Mouse (Mus musculus) neural tube, embryonic 15.5 days (tissue): ENCODE results near the gene Rnf126. TPM values are rescaled to one million over a fixed set of nuclear protein-coding genes. Genes with fewer than 3 reads are reported as not detected.
"Not testable (repeated sequence)": the region's sequence is repeated elsewhere in the genome, so short reads cannot be mapped to it uniquely, and the experiment has no call there.

Experiments
- ATAC-seq: fragments of 200-750 bp; cut with Nextera tagmentation; 2 replicates; pipeline ENCODE4 v1.8.0; 2017; ENCODE audit warnings: mild to moderate bottlenecking, moderate TSS enrichment, moderate library complexity; ENCODE audit not compliant: low FRiP score
- H3K27ac ChIP-seq: fragments of 300-500 bp; sonication (generic); replicated peaks from 2 replicates; pipeline ENCODE4 v1.5.1; 2015; ENCODE audit warnings: mild to moderate bottlenecking, inconsistent platforms
- H3K27me3 ChIP-seq: fragments of 300-500 bp; sonication (generic); replicated peaks from 2 replicates; pipeline ENCODE4 v1.6.1; 2015; ENCODE audit warnings: inconsistent platforms
- H3K36me3 ChIP-seq: fragments of 300-500 bp; sonication (generic); 2 replicates; pipeline ENCODE4 v1.6.1; 2015; ENCODE audit warnings: inconsistent platforms
- H3K4me1 ChIP-seq: fragments of 300-500 bp; sonication (generic); 2 replicates; pipeline ENCODE4 v1.6.1; 2015; ENCODE audit warnings: inconsistent platforms
- H3K4me2 ChIP-seq: fragments of 300-500 bp; sonication (generic); 2 replicates; pipeline ENCODE4 v1.6.1; 2015; ENCODE audit warnings: inconsistent platforms, mild to moderate bottlenecking, moderate library complexity
- H3K4me3 ChIP-seq: fragments of 300-500 bp; sonication (generic); replicated peaks from 2 replicates; pipeline ENCODE4 v1.5.1; 2015; ENCODE audit warnings: mild to moderate bottlenecking, inconsistent platforms
- H3K9ac ChIP-seq: fragments of 300-500 bp; sonication (generic); replicated peaks from 2 replicates; pipeline ENCODE4 v1.6.1; 2015; ENCODE audit warnings: mild to moderate bottlenecking, inconsistent platforms
- H3K9me3 ChIP-seq: fragments of 300-500 bp; sonication (generic); replicated peaks from 2 replicates; pipeline ENCODE4 v1.6.1; 2016; ENCODE audit warnings: inconsistent platforms
- WGBS: fragments of 180-500 bp; shearing (Covaris S2); methylation state at CpG from one replicate; pipeline ENCODE4 v1.1.7; 2015; ENCODE audit warnings: mixed read lengths; 5-methylcytosine and 5-hydroxymethylcytosine counted together
- polyA plus RNA-seq: library from polyadenylated mRNA; unstranded; fragments of >200 nt; fragmentation: Nextera tagmentation; extraction: Ambion mirVana; gene quantifications from 2 replicates; pipeline ENCODE4 v1.2.1, GENCODE M21; 2015

The Rnf126 gene
- polyA plus RNA-seq, 1 experiment from 2014 or later: 110 TPM

DNA sequence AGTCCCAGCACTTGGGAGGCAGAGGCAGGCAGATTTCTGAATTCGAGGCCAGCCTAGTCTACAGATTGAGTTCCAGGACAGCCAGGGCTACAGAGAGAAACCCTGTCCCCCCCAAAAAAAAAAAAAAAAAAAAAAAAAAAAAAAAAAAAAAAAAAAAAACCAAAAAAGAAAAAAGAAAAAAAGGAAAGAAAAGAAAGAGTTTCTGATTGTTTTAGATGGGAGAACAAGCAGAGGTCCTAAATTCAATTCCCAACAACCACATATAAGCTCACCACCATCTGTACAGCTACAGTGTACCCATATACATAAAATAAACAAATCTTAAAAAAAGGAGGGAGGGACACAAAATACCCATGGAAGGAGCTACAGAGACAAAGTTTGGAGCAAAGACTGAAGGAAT is 7.1 kb downstream of the Rnf126 start:
- 84% methylated on average over 1 of the region's 1 CpGs for WGBS
- not testable (repeated sequence) for H3K27ac ChIP-seq, H3K4me3 ChIP-seq, H3K4me2 ChIP-seq, H3K27me3 ChIP-seq, H3K9ac ChIP-seq, H3K9me3 ChIP-seq, ATAC-seq
- Histone ChIP-seq H3K4me1 (peaks cover 26% of the 10 kb centered on the region), H3K36me3 (peaks cover 59% of the 10 kb centered on the region)

GRCm38 (mm10) chr10:79756660-79757059 is 10.1 kb downstream of the Rnf126 start:
- Histone ChIP-seq H3K9me3 (no peaks in the 10 kb centered on the region), H3K27ac (no peak overlapping the region), H3K27me3 (no peaks in the 10 kb centered on the region), H3K9ac (no peak overlapping the region), H3K4me2 (no peak overlapping the region), H3K36me3 (peaks cover 54% of the 10 kb centered on the region), H3K4me3 (no peak overlapping the region), H3K4me1 (peaks cover 9% of the 10 kb centered on the region)
- ATAC-seq: no peak
- WGBS: 92% methylated on average over 24 of the region's 24 CpGs

GRCm38 (mm10) chr10:79755854-79756253 is 10.9 kb downstream of the Rnf126 start:
- no peak for ATAC-seq
- Histone ChIP-seq H3K4me3 (no peak overlapping the region), H3K9ac (no peak overlapping the region)

GRCm38 (mm10) chr10:79754856-79755516 is 11.8 kb downstream of the Rnf126 start, which contains the start of gene Fgf22:
TSS of gene Fgf22 (plus strand) at chr10:79755076.
- Histone ChIP-seq H3K4me2 (peak within 1 kb of the TSS; percentile 86), H3K27ac (no peak within 1 kb of the TSS), H3K27me3 (no peaks in the 10 kb centered on the region), H3K9ac (peak within 1 kb of the TSS; percentile 54), H3K9me3 (no peaks in the 10 kb centered on the region), H3K36me3 (peaks cover 37% of the 10 kb centered on the region), H3K4me3 (peak within 1 kb of the TSS; percentile 45), H3K4me1 (peaks cover 9% of the 10 kb centered on the region)
- under 1% methylated on average over 36 of the region's 36 CpGs for WGBS
- peak; percentile 85 for ATAC-seq

More at GRCm38 (mm10) chr10:79755854-79756253, 10.9 kb downstream of the Rnf126 start:
- Histone ChIP-seq H3K27me3 (no peaks in the 10 kb centered on the region), H3K27ac (no peak overlapping the region), H3K4me2 (0 out of 2 replicates have a peak overlapping the region, but pooled peaks have one; percentile 86), H3K9me3 (no peaks in the 10 kb centered on the region), H3K4me1 (peaks cover 9% of the 10 kb centered on the region), H3K36me3 (peaks cover 46% of the 10 kb centered on the region)
- 81% methylated on average over 3 of the region's 3 CpGs for WGBS

GRCm38 (mm10) chr10:79748496-79748895 is 18.3 kb downstream of the Rnf126 start:
- Histone ChIP-seq H3K9ac (no peak overlapping the region), H3K9me3 (no peaks in the 10 kb centered on the region), H3K4me2 (no peak overlapping the region), H3K36me3 (peaks cover 10% of the 10 kb centered on the region), H3K4me3 (no peak overlapping the region), H3K4me1 (peaks cover 19% of the 10 kb centered on the region), H3K27me3 (no peaks in the 10 kb centered on the region), H3K27ac (no peak overlapping the region)
- no peak for ATAC-seq
- 76% methylated on average over 6 of the region's 6 CpGs for WGBS

- peaks cover 26% of the 10 kb centered on the region for H3K36me3 ChIP-seq
- H3K9me3 ChIP-seq: no peaks in the 10 kb centered on the region
- H3K9ac ChIP-seq: peak overlapping the region; percentile 42; the same call in 1 of the 2 replicates
- peaks cover 19% of the 10 kb centered on the region for H3K4me1 ChIP-seq
- peak overlapping the region; percentile 70 for H3K4me3 ChIP-seq
- 28% methylated on average over 6 of the region's 6 CpGs for WGBS
- peak; percentile 54 for ATAC-seq
- no peaks in the 10 kb centered on the region for H3K27me3 ChIP-seq
- 0 out of 2 replicates have a peak overlapping the region, but pooled peaks have one; percentile 41 for H3K27ac ChIP-seq
- peak overlapping the region; percentile 73 for H3K4me2 ChIP-seq
Measured at GRCm38 (mm10) chr10:79746774-79747151, 20.0 kb downstream of the Rnf126 start.

DNA sequence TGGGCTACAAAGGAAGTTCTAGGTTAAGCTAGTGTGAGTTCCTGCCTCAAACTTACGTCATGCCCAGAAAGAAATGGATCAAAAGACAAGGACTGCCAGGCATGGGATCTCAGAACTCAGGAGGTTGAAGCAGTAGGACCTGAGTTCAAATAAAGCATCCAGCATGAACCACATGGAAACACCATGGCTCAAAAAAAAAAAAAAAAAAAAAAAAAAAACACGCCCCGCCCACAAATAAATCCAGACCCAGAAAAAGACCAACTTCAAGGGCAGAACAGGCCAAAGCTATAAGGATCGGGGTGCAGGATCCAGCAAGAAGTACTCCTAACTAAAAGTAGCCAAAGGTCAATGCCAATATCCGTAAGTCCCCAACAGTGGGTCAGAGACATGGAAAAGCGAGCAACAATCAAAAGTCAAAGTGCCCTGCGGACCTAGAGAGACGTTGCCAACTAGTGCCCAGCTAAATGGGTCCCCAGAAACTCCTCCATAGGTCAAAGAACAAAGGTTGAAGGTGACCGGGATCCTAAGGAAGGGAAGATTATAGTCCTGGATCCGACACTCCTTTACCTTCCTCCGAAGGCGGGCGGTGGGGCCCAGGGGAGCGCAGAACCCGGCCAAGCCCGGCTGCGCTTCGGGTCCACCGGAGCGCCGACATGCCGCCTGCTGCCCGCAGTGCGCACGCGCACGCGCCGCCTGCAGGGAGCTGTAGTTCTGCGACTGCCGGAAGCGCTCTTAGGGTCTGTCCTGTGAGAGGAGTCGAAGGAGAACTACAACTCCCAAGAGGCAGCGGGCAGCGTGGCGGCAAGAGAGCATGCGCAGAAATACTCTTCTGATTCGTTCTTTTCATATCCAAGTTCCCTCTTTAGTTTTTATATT is 20.6 kb downstream of the Rnf126 start, which contains the start of gene Polrmt:
Gene Polrmt (minus strand): TSS at position 684 of the 876 bp plus-strand sequence.
- H3K9ac ChIP-seq: peak within 1 kb of the TSS; percentile 55
- peaks cover 19% of the 10 kb centered on the region for H3K4me1 ChIP-seq
- H3K36me3 ChIP-seq: peaks cover 32% of the 10 kb centered on the region
- peak; percentile 94 for ATAC-seq
- peak within 1 kb of the TSS; percentile 70 for H3K4me3 ChIP-seq
- H3K9me3 ChIP-seq: no peaks in the 10 kb centered on the region
- peak within 1 kb of the TSS; percentile 73 for H3K4me2 ChIP-seq
- no peaks in the 10 kb centered on the region for H3K27me3 ChIP-seq
- 4% methylated on average over 38 of the region's 38 CpGs for WGBS
- peak within 1 kb of the TSS; percentile 41; the same call in 1 of the 2 replicates for H3K27ac ChIP-seq

DNA sequence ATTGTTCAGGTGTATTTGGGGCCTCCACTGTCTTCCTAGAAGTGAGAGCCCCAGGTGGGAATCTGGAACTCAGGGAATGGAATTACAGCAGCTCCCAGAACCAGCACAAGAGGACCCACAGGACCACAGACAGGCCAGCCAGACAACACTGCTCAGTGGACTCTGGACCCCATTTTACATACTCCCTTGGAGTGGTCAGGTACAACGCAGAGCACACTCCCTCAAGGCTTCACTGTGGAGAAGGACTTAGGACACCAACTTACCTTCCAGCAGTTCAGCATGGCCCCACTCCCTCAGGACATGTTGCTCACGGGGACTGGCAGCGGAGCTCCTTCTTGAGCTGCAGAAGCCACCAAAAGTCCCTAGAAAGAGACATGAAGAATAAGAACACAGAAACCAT is 21.3 kb downstream of the Rnf126 start:
- Histone ChIP-seq H3K9me3 (no peaks in the 10 kb centered on the region; the same call in 1 of the 2 replicates), H3K4me1 (peaks cover 19% of the 10 kb centered on the region), H3K9ac (no peak overlapping the region), H3K4me2 (peak overlapping the region; percentile 73), H3K27me3 (no peaks in the 10 kb centered on the region), H3K27ac (no peak overlapping the region), H3K36me3 (peaks cover 39% of the 10 kb centered on the region), H3K4me3 (peak overlapping the region; percentile 70)
- 97% methylated on average over 3 of the region's 3 CpGs for WGBS
- ATAC-seq: no peak

GRCm38 (mm10) chr10:79743650-79744365 is 22.9 kb downstream of the Rnf126 start:
- no peak for ATAC-seq
- H3K36me3 ChIP-seq: peaks cover 55% of the 10 kb centered on the region
- 96% methylated on average over 15 of the region's 15 CpGs for WGBS

GRCm38 (mm10) chr10:79743161-79743560 is 23.6 kb downstream of the Rnf126 start:
- H3K27me3 ChIP-seq: no peaks in the 10 kb centered on the region
- no peak overlapping the region for H3K9ac ChIP-seq
- peaks cover 21% of the 10 kb centered on the region for H3K9me3 ChIP-seq
- ATAC-seq: no peak
- no peak overlapping the region for H3K4me2 ChIP-seq
- peaks cover 62% of the 10 kb centered on the region for H3K36me3 ChIP-seq
- no peak overlapping the region for H3K27ac ChIP-seq
- peaks cover 19% of the 10 kb centered on the region for H3K4me1 ChIP-seq
- WGBS: 93% methylated on average over 11 of the region's 11 CpGs
- no peak overlapping the region for H3K4me3 ChIP-seq

More at GRCm38 (mm10) chr10:79743650-79744365, 22.9 kb downstream of the Rnf126 start:
- no peaks in the 10 kb centered on the region for H3K27me3 ChIP-seq
- H3K27ac ChIP-seq: no peak overlapping the region
- H3K9ac ChIP-seq: no peak overlapping the region
- peaks cover 14% of the 10 kb centered on the region for H3K9me3 ChIP-seq
- no peak overlapping the region for H3K4me2 ChIP-seq
- H3K4me1 ChIP-seq: peaks cover 19% of the 10 kb centered on the region
- no peak overlapping the region for H3K4me3 ChIP-seq

DNA sequence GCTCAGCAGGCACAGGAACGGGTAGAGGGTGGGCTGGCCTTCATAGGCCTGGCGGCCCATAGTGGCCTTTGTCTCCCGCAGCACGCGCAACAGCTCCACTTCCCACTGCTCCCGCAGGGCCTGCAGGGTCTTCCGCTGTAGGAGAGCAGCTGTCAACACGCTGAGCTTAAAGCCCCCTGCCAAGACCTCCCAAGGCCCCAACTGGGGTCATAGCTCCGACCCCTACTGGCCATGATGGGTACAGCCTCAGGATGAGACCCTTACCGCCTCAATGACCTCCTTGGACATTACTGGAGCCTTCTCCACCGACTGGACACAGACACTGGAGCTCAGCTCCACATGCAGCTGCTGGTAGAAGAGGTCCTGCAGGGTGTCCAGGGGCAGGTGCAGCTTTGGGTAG is 25.9 kb downstream of the Rnf126 start:
- Histone ChIP-seq H3K9me3 (peaks cover 25% of the 10 kb centered on the region), H3K4me3 (no peak overlapping the region), H3K27me3 (peaks cover 2% of the 10 kb centered on the region; the same call in 1 of the 2 replicates), H3K4me1 (peaks cover 12% of the 10 kb centered on the region), H3K9ac (no peak overlapping the region), H3K36me3 (peaks cover 85% of the 10 kb centered on the region), H3K4me2 (no peak overlapping the region), H3K27ac (no peak overlapping the region)
- 54% methylated on average over 11 of the region's 11 CpGs for WGBS
- no peak for ATAC-seq
